Mouse (Mus musculus): ENCODE measurements at regions not wholly inside any gene's neighbourhood (a gene's known extent, or its start where the extent isn't known, plus 50 kb on each side); places are given as distances from the start of the nearest gene placed in this dataset.

GRCm38 (mm10) chr3:21951446-21952285 is 124.8 kb upstream of the Tbl1xr1 start:
- no peak for TF ChIP-seq CTCF (conservative IDR thresholded peaks at IDR 0.05; ENCODE audit: low read length)
- TF ChIP-seq POU5F1 (IDR thresholded peaks at IDR 0.05; ENCODE audit: borderline replicate concordance, low read length), result no peak

Data from E14TG2a.4 (cell line).